Mouse (Mus musculus): ENCODE data around the gene Rarg.

GRCm38 (mm10) chr15:102256431-102257201, 701 bp downstream of the Rarg start:
- TF ChIP-seq CTCF (IDR thresholded peaks at IDR 0.05; ENCODE audit: low read depth), result no peak
- TF ChIP-seq EP300 (IDR thresholded peaks at IDR 0.05; ENCODE audit: low read depth), result no peak
